Mouse (Mus musculus) brain, embryonic 18.5 days (tissue): ENCODE results near the gene Mrps33.

Experiments
- DNase-seq: peaks from one replicate; pipeline ENCODE4 v3.0.0-alpha.2; 2012; ENCODE audit warnings: low read depth, low spot score

Mrps33 gene

DNA sequence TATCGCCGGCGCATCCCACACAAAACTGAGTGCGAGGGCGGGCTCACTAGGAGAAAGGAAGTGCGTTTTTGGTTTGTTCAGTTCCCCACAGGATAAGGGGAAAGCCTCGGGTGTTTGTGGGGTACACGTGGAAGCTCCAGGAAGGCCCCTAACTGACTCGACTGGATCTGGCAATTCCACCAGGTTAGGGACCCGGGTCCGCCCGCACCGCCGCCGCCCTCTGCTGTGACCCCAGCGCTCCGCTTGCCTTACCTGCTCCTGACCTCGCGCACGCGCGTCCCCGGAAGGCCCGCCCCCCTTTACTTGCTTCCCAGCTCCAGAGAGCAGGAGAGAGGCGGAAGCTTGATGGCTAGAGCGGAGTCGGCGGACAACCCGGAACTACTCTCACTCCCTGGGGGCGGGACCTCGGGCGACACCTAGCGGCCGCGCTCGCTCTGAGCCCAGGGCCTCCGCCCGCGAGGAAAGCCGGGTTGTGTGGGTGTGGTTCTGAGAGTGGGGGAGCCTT, at the start of gene Mrps33:
TSS of gene Mrps33 (minus strand) at position 377 of the 505 bp plus-strand sequence.
- peak; percentile 91 for DNase-seq

DNA sequence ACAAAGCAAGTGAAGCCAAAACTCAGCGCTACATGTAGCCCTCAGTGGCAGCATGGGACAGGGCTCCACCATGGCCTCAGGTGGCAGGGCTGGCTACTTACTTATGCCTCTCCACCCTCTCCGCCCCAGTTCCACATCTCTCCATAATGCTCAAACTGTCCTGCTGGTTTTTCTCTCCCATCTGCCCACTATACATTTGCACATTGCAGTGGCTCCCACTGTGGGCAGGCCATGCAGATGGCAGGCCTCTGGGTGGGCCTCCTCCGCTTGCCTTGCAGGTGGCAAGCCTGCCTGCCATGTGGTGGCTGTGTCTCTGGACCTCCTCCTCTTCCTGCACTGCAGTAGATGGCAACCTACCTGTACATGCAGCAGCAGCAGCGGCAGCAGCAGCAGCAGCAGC, 38.9 kb upstream of the Mrps33 start:
- DNase-seq: no peak

DNA sequence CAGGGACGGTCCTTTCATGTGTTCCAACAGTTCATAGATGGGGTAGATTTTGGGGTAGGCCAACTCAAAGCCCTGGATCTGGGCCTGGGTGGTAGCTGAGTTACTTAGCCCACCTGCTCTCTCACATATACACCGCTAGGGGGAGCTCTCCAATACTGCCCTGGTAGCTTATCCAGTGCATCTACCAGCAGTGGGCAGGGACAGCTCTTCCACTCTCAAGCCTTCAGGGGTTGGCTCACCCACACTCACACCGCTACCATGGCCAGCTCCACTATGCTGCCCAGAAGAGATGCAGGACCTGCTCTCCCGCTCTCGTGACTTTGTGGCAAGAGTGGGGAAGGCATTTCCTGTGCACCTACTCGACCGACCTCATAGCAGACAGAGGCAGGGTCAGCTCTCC, 38.0 kb upstream of the Mrps33 start:
- no peak for DNase-seq

DNA sequence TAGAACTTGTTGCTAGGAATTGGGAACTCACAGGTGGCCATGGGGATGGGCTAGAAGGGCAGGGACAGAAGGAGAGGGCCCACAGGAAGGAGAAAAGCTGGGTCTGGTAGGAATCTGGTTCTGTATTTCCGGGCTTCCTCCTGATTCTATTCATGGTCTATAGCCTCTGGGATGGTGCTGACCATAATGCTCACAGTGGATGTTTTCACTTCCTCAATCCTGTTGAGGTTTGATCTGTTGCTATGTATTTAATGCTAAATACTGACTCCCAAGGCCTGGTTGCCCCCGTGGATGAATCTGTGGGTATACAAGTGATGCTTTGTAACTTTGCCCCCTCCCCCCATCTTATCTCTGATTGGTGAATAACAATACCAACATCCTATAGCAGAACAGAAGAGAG, 36.8 kb upstream of the Mrps33 start:
- DNase-seq: no peak

DNA sequence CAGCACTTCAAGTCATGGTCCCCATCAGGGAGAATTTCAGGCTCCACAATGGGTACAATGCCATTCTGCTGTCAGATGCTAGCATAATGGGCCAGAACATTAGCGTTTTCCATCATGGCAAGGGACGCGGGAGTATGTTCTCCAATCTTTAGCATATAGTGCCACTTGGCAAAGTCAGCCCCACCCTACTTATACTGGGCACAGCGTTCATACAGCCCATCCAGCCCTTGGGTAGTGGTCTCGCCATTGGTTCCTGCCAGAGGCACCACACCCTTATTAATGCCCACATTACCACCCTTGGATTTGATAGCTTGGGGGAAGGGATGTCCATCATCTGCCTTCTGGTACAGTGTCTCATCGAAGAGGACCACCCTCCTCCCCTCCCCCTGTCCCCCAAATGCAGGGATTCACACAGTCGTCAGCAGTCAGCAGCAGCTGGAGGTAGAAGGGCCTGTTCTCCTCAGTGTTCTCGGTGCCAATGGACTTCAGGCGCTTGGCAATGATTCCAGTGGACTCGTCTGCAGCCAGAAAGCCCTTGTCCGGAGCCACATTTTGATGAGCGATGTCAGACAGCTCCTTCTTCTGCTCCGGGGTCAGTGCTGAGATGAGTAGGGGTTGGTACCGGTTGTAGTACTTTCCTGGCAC, 33.0 kb upstream of the Mrps33 start:
- DNase-seq: no peak

DNA sequence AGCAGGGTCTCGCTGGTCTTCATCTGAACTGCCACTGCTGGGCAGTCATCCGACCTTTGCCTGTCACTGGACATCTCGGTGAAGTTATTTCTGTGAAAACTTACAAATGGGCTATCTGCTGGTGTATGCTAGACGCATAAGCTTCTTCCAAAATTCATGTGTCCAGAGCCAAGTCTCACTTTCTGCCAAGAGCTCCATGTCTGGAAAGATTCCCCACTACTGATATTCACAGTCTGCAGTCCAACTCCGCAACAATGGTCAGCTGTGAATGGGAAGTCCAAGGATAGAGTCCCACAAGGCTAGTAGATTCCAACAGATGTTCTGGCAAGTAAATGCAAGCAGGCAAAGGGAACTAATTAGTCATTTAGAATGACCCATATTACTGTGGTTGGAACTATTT, 17.9 kb upstream of the Mrps33 start:
- DNase-seq: no peak

DNA sequence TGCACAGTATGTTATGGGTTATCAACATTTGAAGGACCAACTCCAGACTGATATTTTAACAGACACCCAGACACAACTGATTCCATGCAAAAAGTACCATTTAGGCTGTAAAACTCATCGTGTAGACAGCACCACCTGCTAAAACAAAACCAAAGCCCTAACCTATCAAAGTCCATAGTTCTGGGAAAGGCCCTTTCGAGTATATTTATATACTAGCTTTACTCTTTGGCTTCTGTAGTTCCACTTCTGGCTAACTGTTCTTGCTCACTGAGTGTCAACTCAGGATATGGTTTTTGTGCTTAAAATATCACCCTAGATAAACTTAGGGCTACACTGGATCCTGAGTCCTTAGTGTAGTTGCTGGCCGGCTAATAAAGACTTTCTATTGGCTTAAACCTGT, 10.5 kb upstream of the Mrps33 start:
- no peak for DNase-seq

DNA sequence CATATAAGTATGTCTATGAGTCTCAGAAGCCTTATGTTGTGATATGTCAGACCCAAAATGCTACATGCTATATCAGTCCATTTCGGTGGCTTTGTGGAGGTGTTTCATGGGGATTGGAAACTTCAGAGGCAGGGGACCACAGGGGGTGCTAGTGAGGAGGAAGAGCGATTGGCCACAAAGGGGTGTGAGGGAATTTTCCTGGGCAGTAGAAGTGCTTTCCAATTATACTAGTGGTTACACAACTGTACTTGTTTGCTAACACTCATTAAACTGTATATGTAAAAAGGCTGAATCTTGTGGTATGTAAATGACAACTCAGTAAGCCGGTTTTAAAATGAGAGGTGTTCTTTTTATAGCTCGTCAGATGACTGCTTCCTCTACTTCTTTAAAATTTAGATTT, 8.1 kb upstream of the Mrps33 start:
- no peak for DNase-seq

DNA sequence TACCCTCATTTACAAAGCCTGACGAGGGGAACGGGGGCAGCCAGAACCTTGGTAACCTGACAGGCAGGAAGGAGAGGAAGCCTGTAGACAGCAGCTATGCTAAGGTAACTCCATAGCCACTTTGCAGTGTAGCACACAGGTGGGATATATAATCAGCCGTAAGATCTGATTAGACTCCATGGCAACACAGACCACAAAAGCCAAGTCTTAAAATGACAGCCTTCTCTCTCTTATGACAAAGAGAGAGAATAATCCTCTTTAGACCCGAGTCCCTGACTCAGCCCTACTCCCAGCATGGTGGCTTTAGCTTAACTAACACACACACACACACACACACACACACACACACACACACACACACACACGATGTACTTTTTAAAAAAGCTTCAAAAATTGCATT, 2.3 kb downstream of the Mrps33 start:
- no peak for DNase-seq

DNA sequence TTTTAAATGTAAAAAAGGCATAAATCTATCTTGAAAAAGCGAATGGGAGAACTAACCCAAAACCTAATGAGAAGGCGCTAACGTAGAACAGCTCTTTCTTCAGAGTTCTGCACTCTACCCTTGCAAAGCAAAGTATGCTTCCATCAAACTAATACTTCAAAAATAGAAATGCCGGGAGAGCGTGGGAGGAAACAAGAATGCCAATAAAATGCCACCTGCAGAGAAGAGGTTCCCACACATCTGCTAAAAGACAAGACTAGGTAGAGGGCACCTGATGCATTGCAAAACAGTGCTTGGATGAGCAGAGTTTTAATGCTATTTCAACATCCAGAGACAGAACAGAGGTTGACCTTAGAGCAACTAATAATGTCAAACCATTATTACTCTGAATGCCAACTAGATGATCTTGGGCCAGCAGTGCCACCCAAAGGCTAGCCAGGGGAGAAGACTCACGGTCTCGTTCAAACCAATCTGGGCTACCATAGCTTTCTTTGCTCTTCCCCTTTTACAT, 3.7 kb downstream of the Mrps33 start:
- no peak for DNase-seq

DNA sequence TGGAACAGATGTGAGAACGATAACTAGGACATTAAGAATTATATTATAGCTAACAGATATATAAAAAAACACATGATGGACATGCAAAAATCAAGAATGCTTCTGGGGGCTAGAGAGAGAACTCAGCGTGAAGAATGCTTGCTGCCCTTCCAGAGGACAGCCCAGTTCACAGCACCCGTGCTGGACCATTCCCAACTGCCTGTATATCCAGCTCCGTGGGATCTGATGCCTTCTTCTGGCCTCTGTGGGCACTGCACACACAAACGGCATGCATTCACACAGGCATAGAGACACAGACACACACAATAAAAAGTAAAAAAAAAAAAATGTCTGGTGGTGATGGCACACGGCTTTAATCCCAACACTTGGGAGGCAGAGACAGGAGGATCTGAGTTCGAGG, 4.5 kb downstream of the Mrps33 start:
- no peak for DNase-seq

DNA sequence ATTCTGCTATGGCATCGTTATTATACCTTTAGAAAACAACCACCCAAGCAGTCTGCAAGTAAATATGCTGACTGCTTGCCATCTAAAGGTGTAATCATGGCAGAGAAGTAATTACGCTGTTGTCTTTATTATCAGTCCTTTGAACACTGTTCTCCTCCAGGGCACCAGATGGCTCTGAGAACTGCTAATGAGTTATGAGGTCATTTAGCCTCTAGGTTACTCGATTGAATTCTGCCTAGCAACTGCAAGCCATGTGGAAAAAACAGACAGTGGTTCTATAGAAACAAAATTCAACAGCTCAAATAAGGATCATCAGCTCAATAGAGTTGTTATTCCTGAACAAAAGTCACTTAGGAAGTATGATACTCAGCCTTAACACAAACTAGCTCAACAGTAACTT, 4.9 kb downstream of the Mrps33 start:
- DNase-seq: no peak

DNA sequence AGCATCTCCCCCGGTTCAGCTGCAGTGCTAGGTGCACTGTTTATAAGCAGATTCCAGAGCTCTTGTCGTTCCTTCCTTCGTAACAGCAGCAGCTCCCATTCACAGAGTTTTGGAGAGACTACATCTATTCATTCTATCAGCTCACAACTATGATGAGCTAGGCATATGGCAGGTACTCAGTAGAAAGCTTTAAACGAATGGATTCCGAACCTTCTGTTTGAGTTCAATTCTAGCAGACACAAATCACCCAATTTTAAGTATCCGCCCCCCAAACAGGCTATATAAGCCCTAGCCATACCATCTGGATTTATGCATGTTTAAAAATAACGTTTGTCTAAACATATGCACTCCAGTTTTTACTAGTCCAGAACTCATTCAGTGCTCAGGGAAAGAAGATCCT, 9.8 kb downstream of the Mrps33 start:
- DNase-seq: no peak

DNA sequence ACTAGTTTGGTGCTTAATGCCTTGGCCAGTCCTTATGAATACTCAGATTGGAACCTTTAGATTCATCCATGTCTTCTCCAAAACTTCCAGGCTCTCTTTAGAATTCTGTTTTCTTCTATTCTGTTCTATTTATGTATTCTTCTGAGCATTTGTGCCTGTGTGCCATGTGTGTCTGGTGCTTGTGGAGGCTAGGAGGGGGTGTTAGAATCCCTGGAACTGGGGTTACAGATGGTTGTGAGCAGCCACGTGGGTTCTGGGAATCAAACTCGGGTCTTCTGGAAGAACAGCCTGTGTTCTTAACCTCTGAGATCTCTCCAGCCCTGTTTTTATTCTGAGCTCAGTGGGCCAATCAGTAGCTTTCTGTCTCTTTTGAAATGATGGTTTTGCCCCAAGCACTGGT, 13.7 kb downstream of the Mrps33 start:
- no peak for DNase-seq

DNA sequence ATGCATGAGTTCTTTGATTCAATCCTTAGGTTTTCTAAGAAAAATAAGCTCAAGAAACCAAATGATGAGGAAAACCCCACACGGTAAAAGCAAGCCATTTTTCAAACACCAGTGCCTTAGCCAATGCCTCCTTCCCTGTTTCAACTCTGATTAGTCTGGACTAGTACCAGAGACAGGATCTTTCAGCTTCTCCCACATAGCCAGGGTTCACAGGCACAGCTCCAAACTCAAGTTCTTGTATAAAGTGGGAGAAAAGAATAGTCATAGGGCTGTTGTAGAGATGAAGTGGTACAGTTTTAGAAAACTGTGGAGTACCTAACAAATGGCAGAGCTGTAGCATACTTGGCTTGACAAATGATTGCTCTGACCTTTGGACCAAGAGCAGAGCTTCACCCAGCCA, 14.6 kb downstream of the Mrps33 start:
- DNase-seq: no peak

DNA sequence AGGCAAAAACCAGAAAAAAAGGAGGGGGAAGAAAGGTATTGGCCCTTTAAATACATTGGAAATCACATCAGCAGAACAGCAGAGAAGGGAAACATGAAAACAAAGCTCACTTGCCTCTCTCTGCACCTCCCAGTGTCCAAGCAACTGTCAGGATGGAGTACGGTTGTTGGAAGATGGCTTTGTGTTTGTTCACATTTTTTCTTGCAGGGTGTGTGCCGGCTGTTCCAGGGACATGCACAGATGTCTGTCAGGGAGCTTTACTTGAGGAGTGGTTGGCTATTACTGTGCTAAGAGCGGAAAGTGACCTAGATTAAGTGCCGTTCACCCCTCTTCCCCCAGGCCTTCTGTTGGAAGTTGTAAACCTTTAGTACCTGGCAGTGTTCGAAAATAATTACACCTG, 19.0 kb downstream of the Mrps33 start:
- DNase-seq: no peak

DNA sequence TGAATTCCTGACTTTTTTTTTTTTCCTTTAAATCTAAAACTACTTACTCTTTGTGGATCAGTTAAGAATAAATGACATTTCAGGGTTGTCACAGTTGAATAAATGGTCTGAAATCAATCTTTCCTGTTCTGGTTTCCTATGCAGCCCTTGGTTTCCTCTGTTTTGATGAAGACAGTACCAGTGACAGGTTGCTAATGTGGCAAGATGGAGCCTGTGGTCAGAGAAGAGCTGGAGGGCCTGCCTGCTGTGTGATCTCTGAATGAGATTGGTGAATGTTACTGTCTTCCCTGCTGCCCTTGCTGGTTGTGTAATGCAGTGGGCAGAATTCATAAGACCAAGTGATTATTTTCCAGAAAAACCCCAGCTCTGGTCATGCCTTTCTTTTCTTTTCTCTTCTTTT, 22.4 kb downstream of the Mrps33 start:
- DNase-seq: no peak

DNA sequence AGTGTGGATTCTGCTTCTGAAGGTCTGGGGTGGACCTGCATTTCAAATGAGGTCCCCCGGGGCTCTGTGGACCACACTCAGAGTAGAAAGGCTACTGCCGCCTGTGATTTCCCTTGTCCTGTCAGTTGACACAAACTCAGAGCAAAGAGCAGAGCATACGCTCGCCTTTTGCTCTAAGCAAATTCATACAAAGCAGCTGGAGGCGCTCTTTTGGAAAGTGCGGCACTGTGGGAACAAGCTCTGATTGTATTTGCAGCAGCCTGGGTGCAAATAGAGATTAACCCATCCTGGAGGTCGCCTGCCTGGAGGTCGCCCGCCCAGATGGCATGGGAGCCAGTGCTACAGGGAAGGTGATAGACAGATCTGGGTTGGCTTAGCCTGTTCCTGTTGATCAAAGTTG, 23.0 kb downstream of the Mrps33 start:
- no peak for DNase-seq

DNA sequence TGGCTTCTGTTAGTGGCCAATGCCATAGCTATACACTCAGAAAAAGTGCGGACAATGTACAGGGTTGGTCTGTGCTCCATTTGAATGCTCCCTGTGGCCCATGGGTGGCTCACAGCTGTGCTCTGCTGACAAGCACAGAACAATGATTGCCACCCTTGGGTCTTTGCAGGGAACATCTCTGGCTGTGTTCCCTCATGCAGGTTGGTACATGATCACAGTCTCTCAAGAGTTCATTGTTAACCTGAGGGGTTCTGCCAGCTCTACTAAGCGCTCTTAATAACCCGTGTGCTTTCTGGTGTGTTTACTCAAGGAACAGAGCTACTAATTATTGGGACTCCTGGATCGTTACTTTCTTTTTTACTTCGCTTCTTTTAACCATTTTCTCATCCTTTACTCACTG, 24.8 kb downstream of the Mrps33 start:
- DNase-seq: no peak

DNA sequence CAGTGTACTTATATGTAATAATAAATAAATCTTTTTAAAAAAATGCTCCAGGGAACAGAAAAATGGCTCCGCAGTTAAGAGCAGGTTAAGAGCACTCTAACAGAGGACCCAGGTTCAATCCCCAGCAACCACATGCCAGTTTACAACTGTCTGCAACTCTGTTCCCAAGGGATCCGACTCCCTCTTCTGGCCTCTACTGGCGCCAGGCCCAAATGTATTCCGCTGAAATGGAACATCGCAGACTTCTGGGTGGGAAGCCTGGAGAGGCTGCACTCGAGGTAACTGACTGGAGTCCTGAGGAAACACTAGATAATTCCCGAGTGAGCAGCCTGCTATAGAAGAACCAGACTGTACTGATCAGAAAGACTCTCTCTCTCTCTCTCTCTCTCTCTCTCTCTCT, 27.3 kb downstream of the Mrps33 start:
- no peak for DNase-seq

DNA sequence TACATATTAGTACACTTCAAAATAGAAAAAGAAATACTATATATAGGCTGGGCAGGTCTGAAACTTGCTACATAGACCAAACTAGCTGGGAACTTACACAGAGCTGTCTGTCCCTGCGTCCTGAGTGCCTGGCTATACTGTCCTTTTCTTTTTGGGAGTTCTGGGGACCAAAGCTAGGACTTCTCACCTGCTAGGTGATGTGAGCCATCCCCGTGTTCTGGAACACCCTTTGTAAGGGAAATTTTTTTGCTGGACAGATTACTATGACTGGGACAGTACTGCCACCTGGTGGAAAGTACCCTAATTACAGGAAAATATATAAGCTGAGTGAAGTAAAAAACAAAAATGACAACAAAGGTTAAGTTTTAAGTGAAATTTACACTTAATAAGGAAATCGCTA, 28.2 kb downstream of the Mrps33 start:
- no peak for DNase-seq

DNA sequence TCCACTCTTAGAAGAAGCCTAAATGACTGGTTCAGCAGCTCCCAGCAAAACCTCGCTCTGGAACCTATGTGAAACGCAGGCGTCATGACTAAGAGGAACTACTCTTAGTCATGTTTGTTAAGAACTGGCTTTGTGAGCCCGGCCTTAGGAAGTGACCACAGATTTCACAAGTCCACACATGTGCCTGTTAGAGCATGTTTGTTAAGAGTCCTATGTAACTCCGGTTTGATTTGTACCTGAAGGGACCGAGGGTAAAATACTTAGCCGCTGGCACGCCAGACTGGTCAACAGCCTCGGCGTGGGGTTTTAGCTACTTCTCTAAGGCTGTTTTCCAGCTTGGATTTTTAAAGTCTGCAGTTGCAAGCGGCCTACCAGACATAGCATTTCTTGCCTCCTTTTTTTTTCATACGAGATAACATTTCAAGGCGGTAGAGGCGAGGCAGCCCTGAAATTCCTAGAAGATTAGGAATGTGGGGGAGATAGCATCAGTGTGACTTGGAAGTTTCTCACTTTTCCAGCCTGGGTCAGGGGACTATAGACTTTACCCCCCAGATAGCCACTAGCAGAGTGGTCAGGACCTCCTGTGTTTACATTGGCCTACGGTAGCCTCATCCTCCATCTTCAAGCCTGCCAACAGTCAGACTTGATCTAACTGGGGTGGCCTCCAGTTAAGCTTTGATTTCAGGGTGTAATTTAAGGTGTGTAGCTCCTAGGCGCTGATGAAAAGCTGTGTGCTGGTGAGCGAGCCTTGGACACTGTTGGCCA, 28.8 kb downstream of the Mrps33 start:
- no peak for DNase-seq
